Mouse (Mus musculus): ENCODE results near the gene Rhod. TPM values are rescaled to one million over a fixed set of nuclear protein-coding genes. Genes with fewer than 3 reads are reported as not detected.

Gene Rhod
- polyA plus RNA-seq, 1 experiment, result 24.1 TPM

DNA sequence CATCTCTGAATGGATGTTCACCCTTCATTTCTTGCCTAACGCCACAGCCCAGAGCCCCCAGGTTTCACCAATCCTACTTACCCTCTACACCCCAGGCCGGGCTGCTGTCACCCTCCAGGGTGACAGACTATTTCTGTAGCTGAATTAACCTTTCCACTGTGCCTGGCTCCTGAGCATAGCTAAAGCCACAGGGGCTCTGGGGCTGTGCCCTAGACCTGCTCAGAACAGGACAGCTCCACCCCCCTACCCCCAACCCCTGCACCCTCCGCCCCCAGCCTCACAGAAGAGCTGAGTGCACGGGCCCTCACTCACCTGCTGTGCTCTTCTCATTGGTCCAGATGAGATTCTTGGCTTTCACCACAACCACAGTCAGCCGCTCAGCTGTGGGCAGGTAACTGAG is 12.7 kb upstream of the Rhod start:
- Histone ChIP-seq H3K4me3 (ENCODE audit: insufficient read depth, low read length) (no peak overlapping the region), H3K4me1 (ENCODE audit: control insufficient read depth, insufficient read depth, low read length) (peaks cover 5% of the 10 kb centered on the region; the same call in 1 of the 2 replicates), H3K27ac (ENCODE audit: insufficient read depth, low read length) (no peak overlapping the region)
- no peak for TF ChIP-seq CTCF (IDR thresholded peaks at IDR 0.05; ENCODE audit: borderline replicate concordance, insufficient read depth, low read length)
- TF ChIP-seq POLR2A (IDR thresholded peaks at IDR 0.05; ENCODE audit: low read depth, low read length), result no peak

DNA sequence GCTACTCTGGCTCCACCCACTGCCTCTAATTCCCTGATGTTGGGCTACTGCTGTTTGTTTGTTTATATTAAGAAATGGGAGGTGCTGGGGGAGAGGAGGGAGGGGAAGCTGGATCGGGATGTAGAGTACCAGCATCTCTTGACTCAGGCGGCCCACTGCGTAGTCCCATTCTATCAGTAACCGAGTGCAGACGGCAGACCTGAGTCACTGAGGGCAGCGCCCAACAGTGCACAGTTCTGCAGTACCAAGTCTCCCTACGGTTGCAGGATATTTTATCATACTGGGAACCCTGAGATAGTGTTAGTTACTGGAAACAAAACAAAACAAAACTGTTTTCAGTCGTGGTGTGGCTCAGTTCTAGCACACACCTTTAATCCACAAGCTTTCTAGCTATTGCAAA is 11.9 kb upstream of the Rhod start:
- Histone ChIP-seq H3K4me3 (ENCODE audit: insufficient read depth, low read length) (no peak overlapping the region), H3K27ac (ENCODE audit: insufficient read depth, low read length) (no peak overlapping the region), H3K4me1 (ENCODE audit: control insufficient read depth, insufficient read depth, low read length) (peaks cover 5% of the 10 kb centered on the region; the same call in 1 of the 2 replicates)
- TF ChIP-seq POLR2A (IDR thresholded peaks at IDR 0.05; ENCODE audit: low read depth, low read length), result no peak
- TF ChIP-seq CTCF (IDR thresholded peaks at IDR 0.05; ENCODE audit: borderline replicate concordance, insufficient read depth, low read length), result no peak

DNA sequence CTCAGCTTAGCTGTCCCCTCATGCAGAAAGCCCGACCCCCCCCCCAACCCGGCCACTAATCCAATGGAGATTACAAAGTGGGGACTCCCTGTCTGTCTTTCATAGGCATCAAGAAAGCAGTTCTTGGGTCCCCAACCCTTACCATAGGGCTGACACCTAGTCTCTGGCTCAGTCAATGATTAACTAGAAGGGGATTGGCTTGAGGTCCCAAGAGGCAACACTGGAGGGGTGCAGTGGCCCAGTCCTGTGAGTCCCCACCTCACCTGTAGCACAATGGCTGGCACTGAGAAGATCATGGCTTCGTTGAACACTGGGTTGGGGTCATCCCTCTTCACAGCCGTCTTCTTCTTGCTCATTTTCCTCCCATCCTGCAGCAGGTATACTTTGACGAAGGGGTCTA is 11.4 kb upstream of the Rhod start:
- no peak overlapping the region for H3K4me3 ChIP-seq (ENCODE audit: insufficient read depth, low read length)
- H3K4me1 ChIP-seq (ENCODE audit: control insufficient read depth, insufficient read depth, low read length), result peaks cover 5% of the 10 kb centered on the region; the same call in 1 of the 2 replicates
- no peak overlapping the region for H3K27ac ChIP-seq (ENCODE audit: insufficient read depth, low read length)
- no peak for TF ChIP-seq CTCF (IDR thresholded peaks at IDR 0.05; ENCODE audit: borderline replicate concordance, insufficient read depth, low read length)
- no peak for TF ChIP-seq POLR2A (IDR thresholded peaks at IDR 0.05; ENCODE audit: low read depth, low read length)

DNA sequence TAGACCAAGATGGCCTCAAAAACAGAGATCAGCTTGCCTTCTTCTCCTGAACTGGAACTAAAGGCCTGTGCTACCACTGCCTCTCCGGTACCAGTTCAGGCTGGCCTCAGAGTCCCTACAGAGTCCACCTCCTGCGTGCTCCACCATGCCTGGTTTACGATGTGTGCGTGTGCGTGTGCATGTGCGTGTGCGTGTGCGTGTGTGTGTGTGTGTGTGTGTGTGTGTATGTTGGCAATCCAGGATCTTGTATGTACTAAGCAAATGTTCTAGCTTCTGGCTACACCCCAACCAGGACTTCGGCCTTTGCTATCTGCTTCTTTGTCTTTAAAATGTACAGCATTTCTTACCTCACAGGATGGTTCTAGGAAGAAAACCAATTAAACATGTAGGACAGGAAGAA is 10.0 kb upstream of the Rhod start:
- no peak overlapping the region for H3K4me3 ChIP-seq (ENCODE audit: insufficient read depth, low read length)
- H3K27ac ChIP-seq (ENCODE audit: insufficient read depth, low read length), result no peak overlapping the region
- H3K4me1 ChIP-seq (ENCODE audit: control insufficient read depth, insufficient read depth, low read length), result no peaks in the 10 kb centered on the region
- no peak for TF ChIP-seq POLR2A (IDR thresholded peaks at IDR 0.05; ENCODE audit: low read depth, low read length)
- TF ChIP-seq CTCF (IDR thresholded peaks at IDR 0.05; ENCODE audit: borderline replicate concordance, insufficient read depth, low read length), result no peak

DNA sequence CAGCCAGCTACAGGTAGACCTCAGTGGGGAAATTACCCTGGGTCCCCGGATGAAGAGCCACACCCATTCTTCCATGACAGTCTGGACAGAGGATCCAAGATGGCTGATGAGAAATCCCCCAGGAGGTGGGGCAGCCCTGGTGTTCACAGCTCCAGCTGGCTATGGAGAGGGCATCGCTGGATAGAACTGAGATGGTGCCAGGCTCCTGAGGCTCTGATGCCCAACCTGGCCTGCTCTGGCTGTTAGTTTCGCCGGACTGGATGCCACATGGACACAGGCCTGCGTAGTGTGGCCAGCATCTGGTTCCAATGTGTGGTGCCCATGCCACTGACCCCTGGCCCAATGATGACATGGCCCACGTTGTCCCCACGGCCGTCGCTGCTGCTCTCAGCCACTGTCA is 8.2 kb upstream of the Rhod start:
- Histone ChIP-seq H3K4me3 (ENCODE audit: insufficient read depth, low read length) (no peak overlapping the region), H3K4me1 (ENCODE audit: control insufficient read depth, insufficient read depth, low read length) (no peaks in the 10 kb centered on the region), H3K27ac (ENCODE audit: insufficient read depth, low read length) (no peak overlapping the region)
- TF ChIP-seq POLR2A (IDR thresholded peaks at IDR 0.05; ENCODE audit: low read depth, low read length) (no peak), CTCF (IDR thresholded peaks at IDR 0.05; ENCODE audit: borderline replicate concordance, insufficient read depth, low read length) (no peak)

DNA sequence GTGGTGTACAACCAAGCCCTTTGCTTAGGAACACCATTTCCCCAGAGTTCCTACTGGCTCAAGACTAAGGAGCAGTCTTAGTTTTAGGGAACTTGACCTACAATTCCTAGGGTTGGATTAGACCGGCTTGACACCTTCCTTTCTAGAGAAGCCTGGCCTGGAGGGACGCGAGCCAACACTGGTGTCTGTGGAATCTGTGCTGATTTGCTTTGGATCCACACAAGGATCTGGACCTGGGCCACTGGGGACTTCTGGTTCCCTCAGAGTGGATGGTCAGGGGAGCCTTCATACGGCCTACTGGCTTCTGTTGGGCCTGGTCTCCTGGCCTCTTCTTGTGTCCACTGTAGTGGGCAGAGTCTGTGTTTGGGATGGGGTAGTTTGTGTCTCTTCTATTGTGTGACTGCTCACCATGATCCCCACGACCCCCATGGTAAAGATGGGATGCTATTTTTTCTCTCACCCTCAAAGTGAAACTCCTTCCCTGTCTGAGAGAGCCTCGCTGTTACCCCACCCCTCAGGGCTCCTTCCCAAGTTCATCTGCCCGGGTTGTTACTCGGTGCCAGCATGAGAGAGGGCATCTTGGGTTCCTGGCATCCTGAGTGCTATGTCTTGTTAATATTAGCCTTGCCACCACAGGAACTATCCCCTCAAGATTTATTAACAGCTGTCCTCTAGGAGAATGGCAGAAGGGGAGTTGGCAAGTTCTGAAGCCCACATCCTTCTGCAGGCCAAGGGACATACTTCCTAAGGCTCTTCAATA is 7.6 kb upstream of the Rhod start:
- TF ChIP-seq CTCF (IDR thresholded peaks at IDR 0.05; ENCODE audit: borderline replicate concordance, insufficient read depth, low read length), result no peak
- no peak for TF ChIP-seq POLR2A (IDR thresholded peaks at IDR 0.05; ENCODE audit: low read depth, low read length)
- Histone ChIP-seq H3K27ac (ENCODE audit: insufficient read depth, low read length) (no peak overlapping the region), H3K4me1 (ENCODE audit: control insufficient read depth, insufficient read depth, low read length) (no peaks in the 10 kb centered on the region; the same call in 1 of the 2 replicates), H3K4me3 (ENCODE audit: insufficient read depth, low read length) (no peak overlapping the region)

DNA sequence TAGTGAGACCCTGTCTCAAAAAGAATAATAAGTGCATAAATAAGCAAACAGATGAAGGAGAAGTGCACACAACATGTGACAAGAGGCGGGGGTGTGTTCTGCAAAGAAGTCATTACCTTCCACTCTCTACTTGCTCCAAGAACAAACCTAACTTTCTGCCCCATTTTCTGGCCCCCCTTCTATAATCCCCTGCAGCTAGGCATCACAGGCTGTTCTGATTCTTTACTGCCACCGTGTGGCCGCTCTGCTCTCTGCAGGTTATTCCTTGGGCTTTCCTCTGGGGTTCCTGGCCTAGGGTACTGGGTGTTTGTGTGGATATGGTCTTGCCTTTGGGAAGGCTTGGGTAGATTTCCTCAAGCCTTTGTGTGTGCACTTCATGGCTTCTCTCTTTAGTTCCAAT is 3.2 kb upstream of the Rhod start:
- H3K4me3 ChIP-seq (ENCODE audit: insufficient read depth, low read length), result no peak overlapping the region
- peak overlapping the region; percentile 34; the same call in 1 of the 2 replicates for H3K27ac ChIP-seq (ENCODE audit: insufficient read depth, low read length)
- H3K4me1 ChIP-seq (ENCODE audit: control insufficient read depth, insufficient read depth, low read length), result peaks cover 4% of the 10 kb centered on the region; the same call in 1 of the 2 replicates
- peak; percentile 29; the same call in 1 of the 2 replicates for TF ChIP-seq CTCF (IDR thresholded peaks at IDR 0.05; ENCODE audit: borderline replicate concordance, insufficient read depth, low read length)
- TF ChIP-seq POLR2A (IDR thresholded peaks at IDR 0.05; ENCODE audit: low read depth, low read length), result no peak

DNA sequence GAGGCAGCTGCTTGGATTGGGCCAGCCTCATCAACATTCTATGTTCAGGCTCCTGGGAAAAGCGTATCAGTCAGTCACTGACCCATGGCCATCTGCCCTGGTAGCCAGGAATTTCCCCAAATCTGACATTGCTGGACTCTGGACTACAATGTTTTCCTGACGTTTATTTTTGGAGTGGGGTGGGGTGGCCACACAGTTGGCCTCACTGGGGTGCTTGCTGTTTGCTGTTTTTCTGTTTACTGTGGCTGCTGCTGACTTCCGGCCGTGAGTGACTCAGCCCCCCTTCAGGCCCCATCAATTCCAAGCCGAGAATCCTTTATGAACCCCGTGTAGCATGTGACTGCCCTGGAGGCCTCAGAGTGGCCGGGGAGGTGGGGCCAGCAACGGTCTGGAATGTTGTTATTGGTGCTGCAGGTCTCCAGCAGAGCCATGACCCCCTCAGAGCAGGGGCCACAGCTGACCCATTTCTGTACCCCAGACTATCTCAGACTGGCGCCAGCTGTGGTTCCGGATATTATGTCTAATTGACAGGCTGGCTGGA is 2.5 kb upstream of the Rhod start:
- TF ChIP-seq CTCF (IDR thresholded peaks at IDR 0.05; ENCODE audit: borderline replicate concordance, insufficient read depth, low read length), result no peak
- no peak for TF ChIP-seq POLR2A (IDR thresholded peaks at IDR 0.05; ENCODE audit: low read depth, low read length)
- Histone ChIP-seq H3K4me3 (ENCODE audit: insufficient read depth, low read length) (no peak overlapping the region), H3K4me1 (ENCODE audit: control insufficient read depth, insufficient read depth, low read length) (peaks cover 4% of the 10 kb centered on the region; the same call in 1 of the 2 replicates), H3K27ac (ENCODE audit: insufficient read depth, low read length) (peak overlapping the region; percentile 59)

DNA sequence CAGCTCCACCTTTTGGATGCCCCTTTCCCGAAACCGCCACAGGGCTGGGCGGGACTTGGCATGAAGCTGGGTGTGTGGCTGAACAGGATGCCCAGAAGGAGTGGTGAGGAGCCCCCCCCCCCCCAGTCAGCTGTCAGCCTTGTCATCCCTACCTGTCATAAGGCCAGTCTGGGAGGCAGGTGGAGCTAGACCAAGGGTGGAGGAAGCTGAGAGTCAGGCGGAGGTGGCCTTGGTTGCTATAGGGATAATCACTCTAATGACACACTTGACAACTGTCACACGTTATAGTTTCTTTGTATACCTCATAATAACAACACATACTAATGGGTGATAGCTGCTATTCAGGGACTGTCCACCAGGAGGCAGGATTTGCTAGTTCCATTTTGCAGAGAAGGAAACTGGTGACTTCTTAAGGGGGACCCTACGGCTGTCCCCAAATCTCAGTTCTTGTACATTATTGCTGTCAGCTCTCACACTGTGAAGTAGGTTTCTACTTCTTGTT is 1.9 kb upstream of the Rhod start:
- H3K27ac ChIP-seq (ENCODE audit: insufficient read depth, low read length), result peak overlapping the region; percentile 63
- no peak overlapping the region for H3K4me3 ChIP-seq (ENCODE audit: insufficient read depth, low read length)
- peaks cover 4% of the 10 kb centered on the region; the same call in 1 of the 2 replicates for H3K4me1 ChIP-seq (ENCODE audit: control insufficient read depth, insufficient read depth, low read length)
- TF ChIP-seq CTCF (IDR thresholded peaks at IDR 0.05; ENCODE audit: borderline replicate concordance, insufficient read depth, low read length), result no peak
- TF ChIP-seq POLR2A (IDR thresholded peaks at IDR 0.05; ENCODE audit: low read depth, low read length), result no peak

DNA sequence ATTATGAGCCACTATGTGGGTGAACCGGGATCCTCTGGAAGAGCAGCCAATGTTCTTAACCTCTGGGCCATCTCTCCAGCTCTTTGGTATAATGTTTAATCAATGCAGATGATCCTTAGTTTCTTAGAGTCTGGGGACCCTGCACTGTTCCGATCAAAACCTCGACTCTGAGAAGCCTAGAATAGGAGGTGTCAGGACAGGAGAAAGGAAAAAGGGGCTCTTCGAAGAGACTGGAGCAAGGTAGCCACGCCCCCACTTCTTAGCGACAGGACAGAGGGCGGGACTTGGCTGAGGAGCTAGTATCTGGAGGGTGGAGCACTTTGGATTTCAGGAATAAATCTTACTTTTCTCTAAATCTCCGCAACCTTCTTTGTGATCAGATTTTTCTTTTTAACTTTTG is 990 bp upstream of the Rhod start:
- H3K27ac ChIP-seq (ENCODE audit: insufficient read depth, low read length), result peak overlapping the region; percentile 84

More for the DNA sequence above, 990 bp upstream of the Rhod start:
- H3K4me3 ChIP-seq (ENCODE audit: insufficient read depth, low read length), result peak overlapping the region; percentile 97
- TF ChIP-seq POLR2A (IDR thresholded peaks at IDR 0.05; ENCODE audit: low read depth, low read length) (peak; percentile 74), CTCF (IDR thresholded peaks at IDR 0.05; ENCODE audit: borderline replicate concordance, insufficient read depth, low read length) (no peak)
- peaks cover 4% of the 10 kb centered on the region; the same call in 1 of the 2 replicates for H3K4me1 ChIP-seq (ENCODE audit: control insufficient read depth, insufficient read depth, low read length)

Data from embryonic fibroblast, embryonic 13.5 days (primary cell).